Mouse (Mus musculus): ENCODE data around the gene Rgs3. TPM values are rescaled to one million over a fixed set of nuclear protein-coding genes. Genes with fewer than 3 reads are reported as not detected.

Gene Rgs3
- polyA plus RNA-seq, 1 experiment from 2014 or later = 54.3 TPM

- Histone ChIP-seq H3K27ac (ENCODE audit: low read depth, low read length) (no peak overlapping the region), H3K9me3 (replicated peaks; ENCODE audit: control insufficient read depth, low read length) (no peaks in the 10 kb centered on the region), H3K36me3 (ENCODE audit: control insufficient read depth, insufficient read depth, low read length) (no peaks in the 10 kb centered on the region), H3K4me3 (ENCODE audit: low read depth, low read length) (no peak overlapping the region), H3K9ac (ENCODE audit: low read depth, low read length) (no peak overlapping the region), H3K4me2 (no peak overlapping the region), H3K4me1 (ENCODE audit: control insufficient read depth, insufficient read depth, low read length) (peaks cover 39% of the 10 kb centered on the region), H3K27me3 (ENCODE audit: control insufficient read depth, insufficient read depth, low read length) (peaks cover 15% of the 10 kb centered on the region)
- ATAC-seq (replicated peaks; ENCODE audit: insufficient number of reproducible peaks, low FRiP score, low TSS enrichment) = no peak
- WGBS (ENCODE audit: insufficient replicate concordance) = 71% methylated on average over 8 of the region's 8 CpGs
Measured at GRCm38 (mm10) chr4:62668666-62669065, 109.0 kb downstream of the Rgs3 start.

DNA sequence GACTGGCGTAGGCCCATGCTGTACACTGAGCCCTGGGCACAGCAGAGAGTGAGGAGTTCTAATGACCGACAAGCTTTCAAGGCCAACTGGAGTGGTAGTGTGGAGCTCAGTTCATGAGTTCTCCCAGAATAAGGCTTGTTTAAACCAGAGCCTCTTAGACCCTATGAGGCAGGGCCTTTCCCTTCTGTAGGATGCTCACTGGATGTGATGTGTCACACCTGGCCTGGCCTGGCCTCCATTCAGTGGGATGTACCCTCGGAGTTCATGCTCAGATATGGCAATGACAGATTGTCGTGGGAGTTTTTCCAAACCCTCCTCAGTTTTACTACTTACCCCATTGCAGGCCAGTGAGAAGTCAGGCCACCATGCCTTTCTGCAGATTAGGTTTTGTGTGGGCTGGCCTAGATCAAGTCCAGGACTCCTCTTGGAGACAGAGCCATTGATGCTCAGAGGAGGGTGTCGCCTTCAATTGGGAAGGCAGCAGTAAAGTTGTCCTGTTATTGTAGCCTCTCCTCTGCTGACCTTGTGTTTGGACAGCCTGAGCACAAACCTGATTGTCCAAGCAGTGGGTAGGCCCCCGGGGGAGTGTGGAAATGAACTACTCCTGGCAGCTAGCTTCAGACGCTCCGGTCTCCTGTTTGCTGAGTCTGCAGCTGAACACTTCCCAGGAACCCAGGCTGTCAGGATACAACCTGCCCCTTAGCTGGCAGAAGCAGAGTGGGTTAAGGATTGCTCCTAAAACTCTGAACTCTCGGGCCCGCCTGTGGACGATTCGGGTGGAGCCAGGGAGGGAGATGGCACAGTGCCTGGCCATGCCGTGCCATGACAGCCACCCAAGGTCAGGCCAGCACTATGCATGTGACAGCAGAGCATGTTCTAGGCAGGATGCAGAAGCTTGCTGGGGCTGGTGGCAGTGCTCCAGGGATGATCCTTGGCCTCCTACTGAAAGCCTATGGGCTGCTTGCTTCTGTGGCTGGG is 109.7 kb downstream of the Rgs3 start:
- no peak for ATAC-seq (replicated peaks; ENCODE audit: insufficient number of reproducible peaks, low FRiP score, low TSS enrichment)
- H3K27me3 ChIP-seq (ENCODE audit: control insufficient read depth, insufficient read depth, low read length) = peaks cover 15% of the 10 kb centered on the region
- H3K4me3 ChIP-seq (ENCODE audit: low read depth, low read length) = no peak overlapping the region
- H3K4me1 ChIP-seq (ENCODE audit: control insufficient read depth, insufficient read depth, low read length) = peaks cover 33% of the 10 kb centered on the region
- 73% methylated on average over 13 of the region's 13 CpGs for WGBS (ENCODE audit: insufficient replicate concordance)
- no peaks in the 10 kb centered on the region for H3K36me3 ChIP-seq (ENCODE audit: control insufficient read depth, insufficient read depth, low read length)
- peak overlapping the region; percentile 43; the same call in 1 of the 2 replicates for H3K9ac ChIP-seq (ENCODE audit: low read depth, low read length)
- peak overlapping the region; percentile 29; the same call in 1 of the 2 replicates for H3K27ac ChIP-seq (ENCODE audit: low read depth, low read length)
- no peaks in the 10 kb centered on the region for H3K9me3 ChIP-seq (replicated peaks; ENCODE audit: control insufficient read depth, low read length)
- no peak overlapping the region for H3K4me2 ChIP-seq

- ATAC-seq (replicated peaks; ENCODE audit: insufficient number of reproducible peaks, low FRiP score, low TSS enrichment) = no peak
- 19% methylated on average over 9 of the region's 9 CpGs for WGBS (ENCODE audit: insufficient replicate concordance)
- Histone ChIP-seq H3K9ac (ENCODE audit: low read depth, low read length) (peak overlapping the region; percentile 72; the same call in 1 of the 2 replicates), H3K36me3 (ENCODE audit: control insufficient read depth, insufficient read depth, low read length) (no peaks in the 10 kb centered on the region), H3K9me3 (replicated peaks; ENCODE audit: control insufficient read depth, low read length) (no peaks in the 10 kb centered on the region), H3K4me3 (ENCODE audit: low read depth, low read length) (peak overlapping the region; percentile 48), H3K4me2 (peak overlapping the region; percentile 66), H3K27ac (ENCODE audit: low read depth, low read length) (no peak overlapping the region), H3K27me3 (ENCODE audit: control insufficient read depth, insufficient read depth, low read length) (peaks cover 48% of the 10 kb centered on the region), H3K4me1 (ENCODE audit: control insufficient read depth, insufficient read depth, low read length) (peaks cover 45% of the 10 kb centered on the region)
Measured at GRCm38 (mm10) chr4:62673531-62674030, 113.9 kb downstream of the Rgs3 start.

DNA sequence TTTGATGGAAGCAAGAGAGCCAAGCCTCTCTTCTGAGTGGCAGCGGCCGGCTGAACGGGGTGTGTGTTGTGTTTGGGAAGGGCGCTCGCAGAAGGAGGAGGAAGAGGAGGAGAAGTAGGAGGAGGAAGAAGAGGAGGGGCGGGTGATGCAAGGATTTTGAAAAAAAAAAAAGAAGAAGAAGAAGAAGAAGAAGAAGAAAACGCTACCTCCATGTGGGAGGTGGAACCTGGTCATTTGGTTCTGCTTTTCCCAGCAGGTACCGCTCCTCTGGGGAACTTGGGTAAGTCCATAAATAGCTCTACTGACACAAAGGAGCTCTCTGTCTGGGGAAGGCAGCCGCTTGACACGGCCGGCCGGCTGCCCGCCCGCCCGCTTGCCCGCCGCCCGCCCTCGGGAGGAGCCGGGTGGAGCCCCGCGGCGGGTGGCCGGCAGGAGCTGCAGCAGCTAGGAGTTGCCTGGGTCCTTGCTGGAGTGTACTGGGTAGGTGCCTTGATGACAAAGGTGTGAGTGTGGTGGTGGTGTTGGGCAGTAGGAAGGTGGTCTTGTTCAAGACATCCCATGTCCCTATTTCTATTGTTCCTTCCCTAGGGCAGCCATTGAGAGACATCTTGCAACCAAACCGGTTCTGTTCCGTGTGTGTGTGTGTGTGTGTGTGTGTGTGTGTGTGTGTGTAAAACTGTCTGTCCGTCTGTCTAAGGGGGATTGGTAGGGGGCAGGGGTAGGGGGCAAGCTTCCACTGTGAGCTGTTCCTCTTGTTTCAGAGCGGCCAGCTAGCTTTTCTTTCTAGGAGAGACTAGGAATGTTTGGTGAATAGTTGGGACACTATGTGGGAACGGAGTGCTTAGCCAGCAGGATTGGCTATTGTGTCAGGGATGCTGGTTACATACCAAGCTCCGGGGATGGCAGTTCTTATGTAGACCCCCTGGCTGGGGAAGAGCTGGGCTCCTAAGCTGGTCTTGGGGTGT is 114.7 kb downstream of the Rgs3 start:
- peak; percentile 32 for ATAC-seq (replicated peaks; ENCODE audit: insufficient number of reproducible peaks, low FRiP score, low TSS enrichment)
- Histone ChIP-seq H3K9me3 (replicated peaks; ENCODE audit: control insufficient read depth, low read length) (no peaks in the 10 kb centered on the region), H3K27me3 (ENCODE audit: control insufficient read depth, insufficient read depth, low read length) (peaks cover 50% of the 10 kb centered on the region), H3K4me3 (ENCODE audit: low read depth, low read length) (peak overlapping the region; percentile 48), H3K27ac (ENCODE audit: low read depth, low read length) (no peak overlapping the region), H3K4me2 (peak overlapping the region; percentile 66), H3K4me1 (ENCODE audit: control insufficient read depth, insufficient read depth, low read length) (peaks cover 43% of the 10 kb centered on the region), H3K9ac (ENCODE audit: low read depth, low read length) (peak overlapping the region; percentile 72), H3K36me3 (ENCODE audit: control insufficient read depth, insufficient read depth, low read length) (no peaks in the 10 kb centered on the region)
- WGBS (ENCODE audit: insufficient replicate concordance) = 5% methylated on average over 30 of the region's 30 CpGs

DNA sequence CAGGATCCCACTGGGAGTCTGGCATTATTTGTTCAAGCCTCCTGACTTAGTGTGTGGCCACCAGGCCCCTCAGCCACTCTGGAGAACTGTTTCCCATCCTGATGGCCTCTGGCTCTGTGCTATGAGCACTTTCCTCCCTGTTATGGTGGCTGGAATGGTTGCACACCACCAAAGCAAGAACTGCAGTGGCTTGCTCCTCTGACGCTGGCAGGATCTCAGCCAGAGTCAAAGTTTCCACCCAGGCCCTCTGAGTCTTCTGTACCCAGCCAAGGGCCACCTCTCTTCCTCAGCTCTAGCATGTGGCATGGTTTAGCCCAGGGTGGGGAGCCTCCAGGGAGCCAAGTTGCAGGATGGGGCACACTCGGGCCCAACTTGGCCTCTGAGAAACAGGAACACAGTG is 115.7 kb downstream of the Rgs3 start:
- no peak for ATAC-seq (replicated peaks; ENCODE audit: insufficient number of reproducible peaks, low FRiP score, low TSS enrichment)
- Histone ChIP-seq H3K4me1 (ENCODE audit: control insufficient read depth, insufficient read depth, low read length) (peaks cover 36% of the 10 kb centered on the region), H3K9me3 (replicated peaks; ENCODE audit: control insufficient read depth, low read length) (no peaks in the 10 kb centered on the region), H3K36me3 (ENCODE audit: control insufficient read depth, insufficient read depth, low read length) (no peaks in the 10 kb centered on the region), H3K4me2 (peak overlapping the region; percentile 66), H3K9ac (ENCODE audit: low read depth, low read length) (no peak overlapping the region; the same call in 1 of the 2 replicates), H3K4me3 (ENCODE audit: low read depth, low read length) (peak overlapping the region; percentile 48), H3K27ac (ENCODE audit: low read depth, low read length) (no peak overlapping the region), H3K27me3 (ENCODE audit: control insufficient read depth, insufficient read depth, low read length) (peaks cover 52% of the 10 kb centered on the region)
- WGBS (ENCODE audit: insufficient replicate concordance) = 66% methylated on average over 2 of the region's 2 CpGs

DNA sequence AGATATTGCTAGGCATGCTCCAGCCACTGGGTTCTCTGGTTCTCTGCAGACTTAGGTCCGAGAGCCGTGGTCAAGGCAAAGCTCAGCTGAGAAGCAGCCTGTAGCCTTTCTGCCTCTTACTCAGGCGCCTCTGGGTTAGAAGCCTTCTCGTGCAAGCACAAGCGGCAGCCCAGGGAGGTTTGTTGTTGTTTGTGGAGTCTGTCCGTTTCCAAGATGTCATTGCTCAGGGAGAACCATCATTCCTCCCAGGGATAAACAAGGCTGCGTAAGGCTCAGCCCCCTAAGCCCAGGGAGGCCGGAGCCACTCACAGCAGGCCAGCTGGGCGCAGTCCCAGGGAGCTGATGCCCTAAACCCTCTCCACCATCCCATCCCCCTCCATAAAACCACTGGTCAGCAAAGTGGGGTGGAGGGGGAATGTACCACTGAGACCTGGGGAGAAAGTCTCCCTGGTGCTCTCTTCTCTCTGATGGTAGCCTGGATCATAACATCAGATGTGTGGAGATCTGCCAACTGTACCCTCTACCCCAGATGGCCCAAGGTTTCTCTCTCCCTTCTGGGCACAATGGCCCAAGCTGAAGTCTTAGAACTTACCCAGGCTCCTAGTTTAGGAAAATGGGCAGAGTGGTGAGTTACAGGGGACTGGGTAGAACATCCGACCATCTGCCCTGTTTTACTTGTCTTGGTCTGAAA is 117.5 kb downstream of the Rgs3 start:
- no peak overlapping the region for H3K4me2 ChIP-seq
- H3K9me3 ChIP-seq (replicated peaks; ENCODE audit: control insufficient read depth, low read length) = no peaks in the 10 kb centered on the region
- no peak overlapping the region for H3K9ac ChIP-seq (ENCODE audit: low read depth, low read length)
- peaks cover 32% of the 10 kb centered on the region for H3K4me1 ChIP-seq (ENCODE audit: control insufficient read depth, insufficient read depth, low read length)
- 0 out of 2 replicates have a peak, but pooled peaks cover 3% of the 10 kb centered on the region for H3K36me3 ChIP-seq (ENCODE audit: control insufficient read depth, insufficient read depth, low read length)
- ATAC-seq (replicated peaks; ENCODE audit: insufficient number of reproducible peaks, low FRiP score, low TSS enrichment) = no peak
- peaks cover 61% of the 10 kb centered on the region for H3K27me3 ChIP-seq (ENCODE audit: control insufficient read depth, insufficient read depth, low read length)
- no peak overlapping the region for H3K27ac ChIP-seq (ENCODE audit: low read depth, low read length)
- H3K4me3 ChIP-seq (ENCODE audit: low read depth, low read length) = no peak overlapping the region
- WGBS (ENCODE audit: insufficient replicate concordance) = 51% methylated on average over 10 of the region's 10 CpGs

- Histone ChIP-seq H3K27ac (ENCODE audit: low read depth, low read length) (no peak overlapping the region), H3K36me3 (ENCODE audit: control insufficient read depth, insufficient read depth, low read length) (0 out of 2 replicates have a peak, but pooled peaks cover 3% of the 10 kb centered on the region), H3K4me1 (ENCODE audit: control insufficient read depth, insufficient read depth, low read length) (peaks cover 30% of the 10 kb centered on the region), H3K27me3 (ENCODE audit: control insufficient read depth, insufficient read depth, low read length) (peaks cover 59% of the 10 kb centered on the region), H3K9me3 (replicated peaks; ENCODE audit: control insufficient read depth, low read length) (no peaks in the 10 kb centered on the region), H3K4me2 (no peak overlapping the region), H3K9ac (ENCODE audit: low read depth, low read length) (no peak overlapping the region), H3K4me3 (ENCODE audit: low read depth, low read length) (no peak overlapping the region)
- WGBS (ENCODE audit: insufficient replicate concordance) = 80% methylated on average over 9 of the region's 9 CpGs
- ATAC-seq (replicated peaks; ENCODE audit: insufficient number of reproducible peaks, low FRiP score, low TSS enrichment) = no peak
Measured at GRCm38 (mm10) chr4:62679157-62679556, 119.5 kb downstream of the Rgs3 start.
